Mouse (Mus musculus) yolk sac, embryonic 10.5 days (tissue): ENCODE measurements around the gene Ppfia4.

ENCODE experiments used
- DNase-seq: peaks from one replicate; pipeline ENCODE4 v3.0.0-alpha.2; 2017; ENCODE audit warnings: low spot score

Ppfia4 gene

DNA sequence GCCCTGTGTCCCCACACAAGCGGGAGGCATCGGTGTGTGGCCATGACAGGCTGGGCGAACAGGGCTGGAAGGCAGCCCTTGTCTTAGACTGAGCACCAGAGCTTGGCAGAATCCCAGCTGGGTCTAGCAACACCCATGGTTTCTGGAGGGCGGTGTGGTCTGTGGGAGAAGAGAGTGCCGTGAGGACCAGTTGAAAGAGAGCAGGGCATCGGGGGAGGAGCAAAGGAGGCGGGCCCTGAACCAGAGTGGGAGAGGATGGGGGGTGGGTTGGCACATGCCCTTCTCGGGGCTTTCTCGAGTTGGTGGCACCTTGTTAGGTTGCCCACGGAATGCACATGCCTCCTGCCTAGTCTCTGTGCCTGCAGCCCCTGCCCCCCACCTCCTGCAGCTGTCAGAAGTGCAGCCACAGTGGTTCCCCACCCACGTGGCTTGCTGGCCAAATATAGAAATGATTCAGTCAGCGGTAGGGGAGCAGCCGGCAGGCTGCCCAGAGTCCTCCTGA is at the start of gene Ppfia4:
Gene Ppfia4, minus strand, starts transcription at position 159 of the 502 bp plus-strand sequence.
- DNase-seq = no peak

DNA sequence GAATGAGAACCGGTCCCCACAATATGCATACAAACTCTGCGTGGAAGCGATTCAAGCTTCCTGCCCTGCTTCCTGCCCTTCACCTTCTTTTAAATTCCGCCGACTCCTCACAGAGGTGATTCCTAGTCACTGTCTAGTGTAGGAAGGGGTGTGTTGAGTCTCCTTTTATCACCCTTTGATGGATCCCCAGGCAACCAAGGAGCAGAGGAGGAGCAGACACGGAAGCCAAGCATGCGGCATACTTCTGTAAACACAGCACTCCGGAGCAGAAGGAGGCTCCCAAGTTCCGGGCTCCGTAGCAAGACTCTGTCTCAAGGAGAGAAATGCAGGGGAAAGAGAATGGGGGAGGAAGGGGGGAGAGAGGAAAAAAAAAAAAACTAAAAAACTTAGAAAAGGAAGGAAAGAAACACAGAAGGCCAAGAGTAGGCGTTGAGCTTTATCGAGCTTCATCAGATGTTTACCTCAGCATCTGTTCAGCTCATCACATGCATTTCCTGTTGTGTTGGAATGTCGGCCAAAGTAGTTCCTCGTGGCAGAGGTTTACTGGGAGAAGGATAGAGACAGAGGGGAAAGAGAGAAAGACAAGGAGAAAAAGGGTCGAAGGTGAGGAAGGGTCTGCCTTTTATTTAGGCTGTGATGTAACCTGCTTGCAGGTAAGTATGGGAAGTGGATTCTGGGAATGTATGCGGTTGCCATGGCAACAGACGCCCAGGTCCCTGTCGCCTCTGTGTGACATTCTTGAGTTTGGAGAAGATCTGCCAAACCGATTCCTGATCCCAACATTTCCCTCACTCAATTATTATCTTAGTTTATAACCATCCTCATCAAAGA is 49.3 kb upstream of the Ppfia4 start:
- DNase-seq = peak; percentile 35

DNA sequence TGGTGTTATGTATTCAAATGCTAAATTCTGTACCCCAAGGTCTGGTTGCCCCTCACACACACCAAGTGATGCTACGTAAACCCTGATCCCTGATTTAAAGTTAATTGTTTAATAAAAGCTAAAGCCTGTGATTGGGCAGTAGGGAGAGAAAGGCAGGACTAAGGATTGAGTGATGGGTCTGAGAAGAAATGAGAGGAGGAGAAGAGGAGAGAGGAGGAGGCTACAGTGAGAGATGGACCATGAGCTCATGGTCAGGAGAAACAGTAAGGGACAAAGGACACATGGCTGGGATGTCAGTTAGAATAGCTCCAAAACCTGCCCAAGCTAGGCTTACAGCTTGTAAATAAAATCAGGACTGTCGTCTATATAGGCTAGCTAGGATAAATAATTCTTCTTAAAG is 48.3 kb upstream of the Ppfia4 start:
- DNase-seq = no peak

DNA sequence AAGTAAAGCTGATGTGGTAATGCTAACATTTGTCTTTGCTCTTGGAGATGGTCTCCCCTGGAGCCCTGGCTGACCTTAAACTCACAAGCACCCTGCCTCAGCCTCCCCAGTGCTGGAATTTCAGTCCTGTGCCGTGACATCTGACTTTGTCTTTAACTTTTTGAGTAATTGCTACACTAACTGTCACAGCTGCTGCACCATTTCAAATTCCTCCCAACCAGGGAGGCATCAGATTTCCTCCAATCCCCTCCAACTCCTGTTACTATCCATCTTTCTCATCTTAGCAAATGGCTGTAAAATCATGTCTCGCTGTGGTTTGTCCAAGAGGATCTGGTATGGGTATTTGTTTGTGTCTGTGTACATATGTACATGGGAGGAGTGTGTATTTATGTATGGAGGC is 41.4 kb upstream of the Ppfia4 start:
- no peak for DNase-seq

DNA sequence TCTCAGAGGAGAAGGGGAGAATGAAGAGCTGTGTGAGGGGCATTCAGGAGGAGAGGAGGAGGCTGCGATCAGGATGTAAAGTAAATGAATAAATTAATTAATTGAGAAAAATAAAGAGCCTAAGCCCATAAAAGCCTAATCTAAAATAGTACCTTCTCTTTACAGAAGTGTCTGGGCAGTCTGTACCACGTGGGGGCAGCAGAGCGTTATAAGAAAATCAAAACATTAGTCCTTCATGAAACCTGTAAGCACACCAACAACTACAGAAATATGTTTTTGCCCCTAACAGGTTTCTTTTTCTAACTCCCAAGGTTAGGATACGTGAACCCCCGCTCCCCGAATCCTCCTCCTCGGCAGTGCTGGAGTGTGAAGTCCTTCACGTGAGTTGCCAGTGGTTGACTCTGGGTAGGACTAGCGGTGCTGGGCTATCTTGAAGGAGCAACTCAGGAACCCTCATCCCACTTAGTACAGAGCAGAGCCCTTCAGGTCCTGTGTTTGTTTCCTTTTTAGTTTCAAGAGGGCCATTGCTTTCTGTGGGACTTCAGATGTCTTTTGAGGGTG is 36.1 kb upstream of the Ppfia4 start:
- peak; percentile 34 for DNase-seq

DNA sequence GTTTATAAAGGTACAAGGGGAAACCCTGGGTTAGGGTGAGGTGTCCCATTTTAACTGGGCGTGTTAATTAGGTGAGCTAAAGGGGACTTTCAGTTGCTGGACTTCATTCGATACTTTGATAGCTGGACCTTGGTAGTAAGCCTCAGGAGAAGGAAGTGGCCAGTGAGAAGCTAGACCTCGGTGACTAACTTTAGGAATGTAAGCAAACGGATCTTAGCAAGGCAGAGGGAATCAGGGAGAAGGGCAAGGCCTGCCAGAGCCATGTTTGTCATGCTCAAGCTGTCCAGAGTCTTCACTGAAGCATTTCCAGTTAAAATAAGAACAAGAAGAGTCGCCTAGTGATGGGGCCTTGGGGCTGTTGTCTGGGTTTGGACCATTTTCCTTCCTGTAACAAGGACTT is 32.8 kb upstream of the Ppfia4 start:
- no peak for DNase-seq

DNA sequence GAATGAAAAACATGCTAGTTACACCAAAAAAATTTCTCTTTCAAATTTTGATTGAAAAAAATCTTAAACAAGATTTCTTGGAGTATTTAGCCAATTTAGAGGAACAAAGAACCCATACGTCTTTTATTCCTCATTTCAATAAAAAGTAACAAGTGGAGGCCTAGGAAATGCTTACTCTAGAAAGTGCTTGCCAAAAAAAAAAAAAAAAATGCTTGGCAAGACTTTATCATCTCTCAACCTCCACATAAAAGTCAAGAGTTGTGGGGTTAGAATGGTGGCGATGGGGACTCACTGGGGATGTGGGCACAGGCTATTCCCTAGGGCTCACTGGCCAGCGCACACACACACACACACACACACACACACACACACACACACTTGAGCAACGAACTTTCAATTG is 30.5 kb upstream of the Ppfia4 start:
- no peak for DNase-seq

DNA sequence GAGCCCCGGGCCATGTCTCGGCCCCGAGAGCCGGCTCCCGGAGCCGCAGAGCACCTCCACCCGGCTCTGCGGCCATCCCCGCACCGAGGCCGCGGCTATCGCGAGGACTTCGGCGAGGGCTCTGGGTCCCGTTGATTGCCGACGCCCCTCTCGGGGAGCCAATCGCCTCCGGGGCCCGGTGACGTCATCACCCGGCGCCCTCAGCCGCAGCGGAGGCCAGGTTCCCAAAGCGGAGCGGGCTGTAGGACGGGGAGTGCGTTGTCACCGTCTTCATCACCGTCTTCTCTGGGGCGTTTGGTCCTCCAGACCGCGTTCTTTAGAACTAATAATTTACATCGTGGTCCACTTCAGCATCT is 29.1 kb upstream of the Ppfia4 start, which contains the start of gene Tmem183a:
Gene Tmem183a, minus strand, starts transcription at position 123 of the 356 bp plus-strand sequence.
- peak; percentile 93 for DNase-seq

DNA sequence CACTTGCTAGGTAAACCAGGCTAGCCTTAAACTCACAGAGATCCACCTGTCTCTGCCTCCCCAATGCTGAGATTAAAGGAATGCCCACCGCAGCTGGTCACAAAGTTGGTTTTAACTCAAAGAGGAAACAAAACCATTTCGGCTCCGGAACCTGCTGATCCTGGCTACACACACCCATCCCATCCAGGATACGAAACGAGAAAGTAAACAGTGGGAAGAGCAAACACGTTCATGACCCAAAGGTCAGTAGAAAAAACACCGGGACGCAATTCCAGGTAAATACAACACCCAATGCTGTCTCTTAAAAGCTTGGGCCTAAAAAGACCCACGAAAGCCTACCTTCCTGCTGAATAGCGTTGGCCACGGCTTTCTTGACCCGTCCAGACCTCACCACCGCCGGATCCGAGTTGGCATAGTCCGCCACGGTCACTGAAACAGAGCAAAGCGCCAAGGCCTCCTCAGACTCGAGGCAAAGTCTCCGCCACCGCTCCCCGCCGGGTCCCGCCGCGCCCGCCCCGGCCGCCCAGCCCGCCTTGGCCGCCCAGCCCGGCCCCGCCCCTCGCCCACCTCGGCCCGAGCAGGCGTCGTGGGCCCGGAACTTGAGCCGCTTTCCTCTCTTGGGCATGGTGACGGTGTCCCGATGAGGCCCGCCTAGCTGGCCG is 28.6 kb upstream of the Ppfia4 start:
- DNase-seq = no peak

DNA sequence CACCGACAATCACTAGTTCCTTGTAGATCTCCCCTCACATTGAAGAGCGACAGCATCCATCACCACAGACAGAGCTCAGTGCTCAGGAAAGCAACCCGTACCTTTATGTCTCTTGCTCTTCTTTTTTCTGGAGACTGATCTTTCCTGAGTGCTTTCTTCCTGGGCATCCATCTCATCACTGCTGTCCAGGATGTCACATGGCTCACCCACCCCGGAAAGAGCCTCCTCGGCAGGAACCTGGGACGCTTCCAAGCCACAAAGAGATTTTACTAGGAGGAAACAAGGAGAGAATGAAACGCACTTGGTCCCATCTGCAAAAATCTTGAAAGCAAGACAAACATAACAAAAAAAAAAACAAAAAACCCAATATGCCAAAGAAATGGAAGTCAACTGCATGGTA is 27.9 kb upstream of the Ppfia4 start:
- DNase-seq = no peak

DNA sequence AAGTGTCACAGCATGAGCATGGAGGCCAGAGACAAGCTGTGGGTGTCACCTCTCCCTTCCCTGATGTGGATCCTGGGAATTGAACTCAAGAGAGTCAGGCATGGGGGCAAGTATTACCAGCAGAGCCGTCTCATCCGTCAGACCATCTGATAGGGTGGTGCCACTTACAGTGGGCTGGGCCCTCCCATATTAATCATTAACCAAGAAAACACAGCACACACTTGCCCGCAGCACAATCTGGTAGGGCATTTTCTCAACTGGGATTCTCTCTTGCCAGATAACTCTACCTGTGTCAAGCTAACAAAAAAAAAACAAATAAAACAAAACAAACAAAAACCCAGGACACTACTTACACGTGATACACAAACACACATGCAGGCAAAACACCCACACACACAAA is 24.7 kb upstream of the Ppfia4 start:
- DNase-seq = peak; percentile 39

DNA sequence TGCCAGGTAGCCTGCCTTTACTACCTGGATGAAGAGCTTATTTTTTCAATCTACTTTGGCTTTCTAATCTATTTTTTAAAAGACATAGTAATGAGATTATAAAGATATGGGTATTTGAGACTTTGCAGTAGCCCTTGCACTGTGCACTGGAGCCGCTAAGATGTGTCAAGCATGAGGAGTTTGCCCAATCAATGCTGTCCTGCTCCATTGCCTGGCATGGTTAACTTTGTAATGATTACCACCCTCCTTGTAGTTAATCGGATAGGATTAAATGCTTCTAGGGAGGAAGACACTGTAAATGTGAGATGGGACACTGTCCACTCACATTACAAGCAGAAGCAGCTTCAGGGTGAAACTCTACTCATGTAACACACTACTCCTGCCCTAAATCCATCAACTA is 20.6 kb upstream of the Ppfia4 start:
- DNase-seq = no peak

DNA sequence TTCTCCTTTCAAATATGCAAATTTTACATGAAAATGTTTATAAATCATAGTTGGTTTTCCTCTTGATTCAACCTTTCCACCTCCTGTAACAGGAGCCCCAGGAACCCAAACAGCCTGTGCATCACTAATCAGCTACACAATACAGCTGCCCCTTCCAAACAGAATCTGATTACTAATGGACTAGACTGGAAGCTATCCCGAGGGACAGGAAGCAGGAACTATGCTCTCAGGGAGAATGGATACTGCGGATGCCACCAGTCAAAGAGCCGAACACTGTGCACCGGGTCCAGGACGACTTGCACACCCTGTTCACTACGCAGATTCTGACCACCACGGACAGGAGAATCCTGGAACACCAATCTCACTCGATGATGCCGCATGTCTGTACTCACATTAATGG is 15.1 kb upstream of the Ppfia4 start:
- no peak for DNase-seq

DNA sequence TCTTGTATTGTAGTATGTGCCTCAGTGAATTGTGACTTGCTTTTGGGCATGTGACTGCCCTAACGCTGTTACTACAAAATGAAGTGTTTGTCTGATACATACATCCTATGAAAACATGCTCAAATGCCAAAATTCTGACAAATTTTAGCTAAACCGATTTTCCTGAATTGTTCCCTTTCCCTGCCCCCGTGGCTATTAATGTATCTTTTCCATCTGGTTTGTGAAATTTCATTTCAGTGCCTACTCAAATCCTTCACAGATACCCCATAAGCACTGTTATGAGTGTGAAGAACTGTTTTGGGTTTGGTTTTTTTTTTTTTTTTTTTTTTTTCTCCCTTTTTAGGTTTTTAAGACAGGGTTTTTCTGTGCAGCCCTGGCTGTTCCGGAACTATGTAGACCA is 12.3 kb upstream of the Ppfia4 start:
- DNase-seq = no peak

DNA sequence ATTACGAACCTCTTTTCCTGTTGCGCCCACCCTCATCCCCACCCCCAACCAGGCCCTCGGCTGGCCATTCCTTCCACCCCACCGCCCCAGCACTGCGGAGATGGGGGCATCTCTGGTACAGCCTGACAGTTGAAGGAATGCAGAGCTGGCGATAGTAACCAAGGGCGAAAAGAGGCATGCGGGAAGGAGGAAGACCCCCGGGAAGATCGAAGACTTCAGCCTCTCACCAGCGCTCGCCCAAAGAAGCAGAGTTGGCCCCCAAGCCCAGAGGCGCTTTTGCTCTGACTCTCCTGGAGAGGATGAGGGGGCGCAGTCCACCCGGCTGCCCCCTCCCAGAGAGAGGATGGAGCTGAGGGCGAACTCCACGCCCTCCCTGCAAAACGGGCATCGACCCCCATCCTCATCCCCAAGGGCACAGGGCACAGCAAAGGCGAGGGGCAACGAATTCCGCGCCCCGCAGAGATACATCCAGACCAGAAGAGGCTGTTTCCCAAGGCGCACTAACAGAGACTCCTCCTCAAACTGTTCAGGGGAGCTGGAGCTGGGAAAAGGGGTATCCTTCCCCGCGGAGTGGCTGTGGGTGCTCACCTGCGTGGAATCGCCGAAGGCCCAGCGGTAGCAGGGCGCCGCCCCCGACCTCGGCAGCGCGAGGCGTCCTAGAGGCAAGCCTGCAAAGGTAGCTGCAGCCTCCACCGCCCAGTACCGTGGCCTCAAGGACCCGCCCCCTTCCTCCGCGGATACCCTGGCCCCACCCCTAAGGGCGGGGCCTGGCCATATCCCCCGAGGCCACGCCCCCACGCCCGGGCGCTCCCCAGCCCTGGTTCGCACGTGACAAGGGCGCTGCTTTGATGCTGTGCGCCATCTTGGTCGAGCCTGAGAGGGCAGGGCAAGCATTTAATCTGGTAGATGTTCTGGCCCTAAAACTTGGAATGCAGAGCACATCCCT is 11.6 kb upstream of the Ppfia4 start:
- DNase-seq = peak; percentile 94

DNA sequence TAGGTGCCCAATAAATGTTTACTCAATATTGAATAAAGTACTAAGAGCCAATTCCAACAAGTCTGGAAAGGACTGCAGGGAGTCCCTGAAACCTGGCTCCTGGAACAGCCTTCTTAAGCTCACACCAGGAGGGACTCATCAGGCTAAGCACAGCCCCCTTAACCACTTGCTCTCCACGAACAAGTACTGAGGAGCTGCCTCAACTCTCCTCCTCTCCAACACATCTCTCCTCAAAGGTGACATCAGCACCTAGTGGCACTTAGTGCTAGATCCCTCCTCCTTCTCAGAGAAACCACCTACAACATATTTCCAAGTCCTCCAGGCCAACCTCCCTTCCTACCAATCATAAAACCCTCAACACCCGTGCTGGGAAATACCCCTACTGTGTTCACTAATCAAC is 10.8 kb upstream of the Ppfia4 start:
- no peak for DNase-seq

DNA sequence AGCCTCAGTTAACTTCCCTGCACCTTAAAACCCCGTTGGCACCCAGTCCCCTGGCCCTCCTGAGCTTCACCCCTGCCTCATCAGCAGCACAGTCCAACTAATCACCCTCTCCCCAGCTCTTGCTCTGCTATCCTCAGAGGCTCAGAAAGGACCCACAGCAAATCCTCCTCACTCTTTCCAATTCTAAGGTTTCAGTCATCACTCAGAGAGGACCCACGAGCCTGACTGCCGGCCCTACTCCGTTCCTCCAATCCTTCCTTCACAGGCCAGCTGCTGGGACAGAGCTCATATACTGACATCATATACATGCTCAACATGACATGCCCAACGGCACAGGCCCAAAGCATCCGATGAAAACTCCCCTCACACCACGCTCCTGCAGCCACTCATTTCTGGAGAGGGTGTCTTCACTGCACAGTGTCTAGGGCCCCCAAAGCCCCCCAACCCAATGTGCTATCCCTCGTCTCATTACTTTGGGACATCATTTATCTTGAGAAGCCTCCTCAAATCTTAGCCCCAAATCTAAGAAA is 10.1 kb upstream of the Ppfia4 start:
- DNase-seq = no peak

DNA sequence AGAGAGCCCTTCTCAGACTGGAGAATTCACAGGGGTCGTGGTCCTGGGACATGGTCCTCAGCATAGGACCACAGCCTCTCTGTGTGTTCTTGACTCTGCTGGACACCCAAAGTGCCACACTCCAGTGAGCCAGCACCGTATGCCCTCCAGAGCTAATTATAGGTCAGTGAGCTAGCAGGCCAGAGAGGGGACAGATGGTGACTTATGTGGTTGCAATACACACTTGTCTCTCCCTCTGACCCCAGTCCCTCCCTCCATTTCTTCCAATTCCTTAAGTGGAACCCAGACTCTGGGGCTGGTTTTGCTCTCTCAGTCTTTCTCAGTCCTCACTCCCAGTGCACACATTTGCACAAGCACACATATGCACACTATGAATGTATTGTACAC is 9.5 kb upstream of the Ppfia4 start:
- DNase-seq = no peak

DNA sequence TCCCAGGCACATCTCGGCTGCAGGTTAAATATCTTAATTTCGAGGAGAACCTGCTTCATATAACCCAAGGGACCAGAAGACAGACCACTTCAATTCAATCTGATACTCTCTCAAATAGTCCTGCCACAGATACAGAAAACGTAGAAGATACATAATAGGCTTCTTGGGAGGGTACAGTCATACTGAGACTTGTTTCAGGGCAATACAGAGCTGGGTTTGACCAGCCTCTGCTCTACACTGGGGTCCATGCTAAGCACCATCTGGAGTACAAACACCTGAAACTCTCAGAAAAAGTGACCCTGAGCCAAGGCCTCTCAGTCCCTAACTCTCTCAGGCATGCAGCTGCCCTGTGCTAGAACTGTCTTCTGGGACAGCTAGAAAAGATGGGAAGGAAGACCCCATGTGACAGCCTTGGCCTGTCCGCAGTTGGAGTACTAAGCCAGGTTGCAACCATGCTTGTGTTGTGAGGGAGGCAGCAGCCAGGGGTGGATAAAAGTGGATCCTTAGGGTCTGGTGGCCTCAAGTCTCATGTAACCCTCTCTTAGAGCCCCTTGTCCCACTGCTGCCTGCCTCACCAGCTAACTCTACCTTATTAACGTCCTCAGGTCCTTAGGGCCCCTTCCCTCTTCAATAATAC is 9.0 kb upstream of the Ppfia4 start:
- DNase-seq = no peak

DNA sequence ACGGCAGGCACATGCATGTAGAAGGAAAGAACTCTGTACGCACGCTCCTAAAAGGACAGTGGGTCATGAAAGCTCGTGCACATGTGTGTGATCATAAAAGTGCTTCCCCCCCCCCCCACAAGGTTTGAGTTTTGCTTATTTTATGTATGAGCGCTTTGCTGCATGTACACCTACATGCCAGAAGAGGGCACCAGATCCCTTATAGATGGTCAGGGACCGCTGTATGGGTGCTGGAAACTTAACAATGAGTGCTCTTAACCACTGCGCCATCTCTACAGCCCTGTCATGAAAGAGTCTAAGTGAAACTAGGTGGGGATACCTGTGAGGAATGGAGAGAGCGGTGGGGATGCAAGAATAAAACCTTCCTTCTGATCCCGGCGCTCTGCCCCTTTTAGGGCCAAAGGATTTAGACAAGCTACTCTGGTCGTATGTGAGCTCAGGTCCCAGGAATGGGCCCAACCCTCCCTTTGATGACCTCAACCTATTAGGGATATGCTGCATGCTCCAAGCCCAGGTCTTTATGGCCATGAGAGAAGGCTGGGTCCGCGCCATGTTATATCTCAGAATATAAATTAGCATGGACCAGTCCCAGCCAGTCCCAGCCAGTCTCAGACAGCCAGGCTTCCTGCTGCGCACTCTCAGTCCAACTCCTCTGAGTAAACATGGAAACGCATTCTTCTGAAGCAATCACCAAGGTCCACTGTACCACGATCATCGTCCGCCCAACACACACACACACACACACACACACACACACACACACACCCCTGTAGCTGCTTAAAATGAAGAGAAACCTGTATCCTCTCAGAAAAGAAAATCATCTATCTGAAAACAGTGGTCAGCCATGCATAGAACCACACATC is 7.3 kb upstream of the Ppfia4 start:
- no peak for DNase-seq
